Mouse (Mus musculus) erythroblast, adult 5-6 weeks (primary cell): ENCODE data around the gene Nprl2. TPM values are rescaled to one million over a fixed set of nuclear protein-coding genes. Genes with fewer than 3 reads are reported as not detected.

Experiments
- ATAC-seq: replicated peaks from 2 replicates; pipeline ENCODE4 v1.8.0; 2016; ENCODE audit warnings: moderate number of reproducible peaks, mild to moderate bottlenecking, moderate TSS enrichment, inconsistent platforms; ENCODE audit not compliant: poor library complexity, low FRiP score, severe bottlenecking
- total RNA-seq, 2 experiments: library from RNA; stranded (forward) in 1 of 2; stranded (reverse) in 1 of 2; fragments of 150-400 nt in 1 of 2; fragments of 200-764, 138-1000 nt in 1 of 2; gene quantifications; 2 replicates each; pipeline versions ENCODE4 v1.2.3 to v1.2.4; 2015 to 2017; ENCODE audit warnings: low replicate concordance in 2 of 2

Nprl2 gene
- total RNA-seq, 2 experiments from 2014 or later: 0.77 to 10.1 TPM

DNA sequence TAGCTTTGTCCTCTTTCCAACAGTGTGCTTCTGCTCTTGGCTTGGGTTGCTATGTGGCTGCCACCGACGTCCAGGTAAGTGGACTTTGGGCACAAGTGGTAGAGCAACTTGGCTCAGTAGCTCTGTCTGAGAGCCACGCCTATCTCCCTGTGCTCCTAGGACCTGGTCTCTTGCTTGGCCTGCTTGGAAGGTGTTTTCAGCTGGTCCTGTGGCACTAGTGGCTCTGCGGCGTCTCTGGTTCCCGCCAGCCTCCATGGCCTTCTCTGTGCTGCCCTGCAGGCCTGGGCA lies 48.7 kb downstream of the Nprl2 start:
- no peak for ATAC-seq

DNA sequence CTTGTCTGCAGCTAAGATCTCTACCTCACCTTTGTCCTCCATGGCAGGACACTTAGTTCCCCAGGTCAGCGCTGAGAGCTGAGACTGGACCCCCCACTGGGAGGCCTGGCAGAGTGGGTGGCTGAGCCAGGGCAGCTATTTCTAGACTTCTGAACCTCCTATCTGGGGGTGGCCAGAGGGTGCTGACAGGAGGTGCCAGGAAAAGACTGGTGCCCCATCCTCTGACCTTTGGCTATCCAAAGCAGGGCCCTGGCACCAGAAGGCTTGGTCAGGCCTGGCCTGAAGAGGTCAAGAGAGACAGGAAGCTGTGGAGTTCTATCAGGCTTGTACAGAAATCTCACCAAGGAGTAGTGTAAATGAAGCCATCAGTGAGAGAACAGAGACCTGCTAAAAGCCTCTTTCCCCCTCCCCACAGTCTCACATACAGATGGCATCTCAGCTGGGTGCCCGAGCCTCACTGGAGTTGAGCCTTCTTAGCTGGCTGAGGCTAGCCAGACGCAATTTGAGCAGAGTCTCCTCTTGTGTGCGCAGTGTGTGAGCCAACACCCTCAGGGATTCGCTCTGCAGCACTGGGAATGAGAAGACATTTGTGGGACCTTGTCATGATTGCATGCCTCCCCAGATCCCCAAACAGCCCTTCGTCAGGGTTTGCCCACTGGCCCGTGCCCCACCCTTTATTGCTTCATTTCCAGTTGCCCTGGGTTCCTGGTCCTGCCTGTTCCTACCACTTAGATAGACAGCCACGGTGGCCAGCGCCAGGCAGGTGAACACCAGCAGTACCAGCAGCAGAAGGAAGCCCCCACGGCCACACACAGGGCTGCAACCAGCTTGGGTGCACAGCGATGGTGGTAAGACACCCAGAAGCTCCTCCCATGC lies 51.3 kb downstream of the Nprl2 start:
- ATAC-seq: no peak

DNA sequence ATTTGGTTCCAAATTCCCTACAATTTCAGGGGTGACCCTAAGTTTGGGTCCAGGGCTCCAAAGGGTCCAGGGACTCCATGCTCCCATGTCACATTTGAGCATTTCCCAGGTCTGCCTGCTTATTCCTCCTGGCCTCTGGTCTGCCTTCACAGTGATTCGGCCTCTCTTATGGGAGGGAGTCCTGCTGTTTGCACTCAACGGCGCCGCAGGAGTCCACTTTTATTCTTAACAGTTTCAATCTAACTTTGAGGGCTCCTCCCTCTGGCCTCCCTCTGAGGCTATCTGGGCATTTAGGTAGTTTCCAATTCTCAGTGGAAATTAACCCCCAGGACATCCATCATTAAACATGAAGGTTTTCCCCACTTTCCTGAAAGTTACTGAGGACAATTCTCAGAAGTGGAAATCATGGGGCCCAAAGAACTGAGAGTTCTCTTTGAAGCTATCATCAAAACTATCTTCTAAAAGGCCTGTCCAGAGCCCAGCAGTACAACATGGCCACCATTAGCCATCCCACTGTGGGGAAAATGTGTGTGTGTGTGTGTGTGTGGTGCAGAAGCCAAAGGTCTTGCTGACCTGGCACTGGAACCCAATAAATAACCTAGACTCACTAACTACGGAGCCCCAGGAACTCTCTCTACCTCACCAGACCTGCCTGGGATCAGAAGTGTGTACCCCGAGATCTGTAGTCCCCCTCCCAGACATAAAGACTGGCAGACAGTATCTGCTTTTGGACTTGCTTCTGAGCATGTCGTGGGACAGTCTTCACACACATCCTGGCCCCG lies 52.4 kb downstream of the Nprl2 start:
- ATAC-seq: no peak

Other genes with a start within 250 kb of the Nprl2 start
- 2.1 and 7.9 TPM in 2 replicates for gene Cish, start 246.2 kb upstream of the Nprl2 start, total RNA-seq (2015; ENCODE audit: low replicate concordance)
- gene Cish, start 246.2 kb upstream of the Nprl2 start, total RNA-seq (2017; ENCODE audit: low replicate concordance): 2.0 and 4.7 TPM in 2 replicates
- gene Hemk1, start 203.9 kb upstream of the Nprl2 start, total RNA-seq (2015; ENCODE audit: low replicate concordance): 2.7 TPM in 1 of 2 replicates, not detected in the other
- 0.94 and 5.2 TPM in 2 replicates for gene Hemk1, start 203.9 kb upstream of the Nprl2 start, total RNA-seq (2017; ENCODE audit: low replicate concordance)
- gene 6430571L13Rik, start 201.6 kb upstream of the Nprl2 start, total RNA-seq (2015; ENCODE audit: low replicate concordance): not detected in 2 replicates
- not detected in 2 replicates for gene 6430571L13Rik, start 201.6 kb upstream of the Nprl2 start, total RNA-seq (2017; ENCODE audit: low replicate concordance)
- 0.63 TPM in 1 of 2 replicates, not detected in the other for gene Cacna2d2, start 142.6 kb upstream of the Nprl2 start, total RNA-seq (2015; ENCODE audit: low replicate concordance)
- gene Cacna2d2, start 142.6 kb upstream of the Nprl2 start, total RNA-seq (2017; ENCODE audit: low replicate concordance): not detected in 2 replicates
- 1.9 and 2.5 TPM in 2 replicates for gene Tmem115, start 8.3 kb upstream of the Nprl2 start, total RNA-seq (2015; ENCODE audit: low replicate concordance)
- gene Tmem115, start 8.3 kb upstream of the Nprl2 start, total RNA-seq (2017; ENCODE audit: low replicate concordance): 5.9 and 6.0 TPM in 2 replicates
- 7.5 and 11.1 TPM in 2 replicates for gene Cyb561d2, start within 50 bp of the Nprl2 start, total RNA-seq (2015; ENCODE audit: low replicate concordance)
- 4.7 and 6.7 TPM in 2 replicates for gene Cyb561d2, start within 50 bp of the Nprl2 start, total RNA-seq (2017; ENCODE audit: low replicate concordance)
- gene Zmynd10, start 5.1 kb downstream of the Nprl2 start, total RNA-seq (2015; ENCODE audit: low replicate concordance): not detected in 2 replicates
- not detected in 2 replicates for gene Zmynd10, start 5.1 kb downstream of the Nprl2 start, total RNA-seq (2017; ENCODE audit: low replicate concordance)
- gene Rassf1, start 9.3 kb downstream of the Nprl2 start, total RNA-seq (2015; ENCODE audit: low replicate concordance): 6.1 and 7.3 TPM in 2 replicates
- 14.8 TPM in 2 replicates for gene Rassf1, start 9.3 kb downstream of the Nprl2 start, total RNA-seq (2017; ENCODE audit: low replicate concordance)
- 6.7 and 8.3 TPM in 2 replicates for gene Tusc2, start 21.0 kb downstream of the Nprl2 start, total RNA-seq (2015; ENCODE audit: low replicate concordance)
- gene Tusc2, start 21.0 kb downstream of the Nprl2 start, total RNA-seq (2017; ENCODE audit: low replicate concordance): 4.7 and 5.3 TPM in 2 replicates
- gene Hyal2, start 25.7 kb downstream of the Nprl2 start, total RNA-seq (2015; ENCODE audit: low replicate concordance): 1.9 and 2.7 TPM in 2 replicates
- gene Hyal2, start 25.7 kb downstream of the Nprl2 start, total RNA-seq (2017; ENCODE audit: low replicate concordance): 3.9 and 4.9 TPM in 2 replicates
- 2.7 and 9.8 TPM in 2 replicates for gene Hyal1, start 34.7 kb downstream of the Nprl2 start, total RNA-seq (2015; ENCODE audit: low replicate concordance)
- 4.2 and 7.4 TPM in 2 replicates for gene Hyal1, start 34.7 kb downstream of the Nprl2 start, total RNA-seq (2017; ENCODE audit: low replicate concordance)
- 13.4 and 20.2 TPM in 2 replicates for gene Naa80, start 36.7 kb downstream of the Nprl2 start, total RNA-seq (2015; ENCODE audit: low replicate concordance)
- gene Naa80, start 36.7 kb downstream of the Nprl2 start, total RNA-seq (2017; ENCODE audit: low replicate concordance): 9.5 and 17.9 TPM in 2 replicates
- gene Hyal3, start 38.6 kb downstream of the Nprl2 start, total RNA-seq (2015; ENCODE audit: low replicate concordance): 2.3 and 2.9 TPM in 2 replicates
- gene Hyal3, start 38.6 kb downstream of the Nprl2 start, total RNA-seq (2017; ENCODE audit: low replicate concordance): 1.1 and 1.4 TPM in 2 replicates
- 207 and 270 TPM in 2 replicates for gene Ifrd2, start 45.4 kb downstream of the Nprl2 start, total RNA-seq (2015; ENCODE audit: low replicate concordance)
- gene Ifrd2, start 45.4 kb downstream of the Nprl2 start, total RNA-seq (2017; ENCODE audit: low replicate concordance): 204 and 217 TPM in 2 replicates
- not detected in 2 replicates for gene Sema3b, start 67.0 kb downstream of the Nprl2 start, total RNA-seq (2015; ENCODE audit: low replicate concordance)
- not detected in 2 replicates for gene Sema3b, start 67.0 kb downstream of the Nprl2 start, total RNA-seq (2017; ENCODE audit: low replicate concordance)
- gene Gnai2, start 93.1 kb downstream of the Nprl2 start, total RNA-seq (2015; ENCODE audit: low replicate concordance): 183 and 189 TPM in 2 replicates
- 162 and 183 TPM in 2 replicates for gene Gnai2, start 93.1 kb downstream of the Nprl2 start, total RNA-seq (2017; ENCODE audit: low replicate concordance)
- gene Slc38a3, start 127.3 kb downstream of the Nprl2 start, total RNA-seq (2015; ENCODE audit: low replicate concordance): not detected in 2 replicates
- gene Slc38a3, start 127.3 kb downstream of the Nprl2 start, total RNA-seq (2017; ENCODE audit: low replicate concordance): not detected in 2 replicates
- gene Gnat1, start 137.5 kb downstream of the Nprl2 start, total RNA-seq (2015; ENCODE audit: low replicate concordance): not detected in 2 replicates
- not detected in 2 replicates for gene Gnat1, start 137.5 kb downstream of the Nprl2 start, total RNA-seq (2017; ENCODE audit: low replicate concordance)
- not detected in 2 replicates for gene Sema3f, start 168.2 kb downstream of the Nprl2 start, total RNA-seq (2015; ENCODE audit: low replicate concordance)
- not detected in 2 replicates for gene Sema3f, start 168.2 kb downstream of the Nprl2 start, total RNA-seq (2017; ENCODE audit: low replicate concordance)
- 204 and 296 TPM in 2 replicates for gene Rbm5, start 228.8 kb downstream of the Nprl2 start, total RNA-seq (2015; ENCODE audit: low replicate concordance)
- gene Rbm5, start 228.8 kb downstream of the Nprl2 start, total RNA-seq (2017; ENCODE audit: low replicate concordance): 507 and 635 TPM in 2 replicates